Mouse (Mus musculus): ENCODE measurements around the gene Klhl7. TPM values are rescaled to one million over a fixed set of nuclear protein-coding genes. Genes with fewer than 3 reads are reported as not detected.

The Klhl7 gene
- total and polyA plus RNA-seq, 2 experiments from 2014 or later, result 47.1 to 55.3 TPM

GRCm38 (mm10) chr5:24152199-24152598, 51.8 kb downstream of the Klhl7 start:
- TF ChIP-seq EP300 (IDR thresholded peaks at IDR 0.05; ENCODE audit: low read depth) (no peak), CTCF (IDR thresholded peaks at IDR 0.05; ENCODE audit: low read depth) (no peak)
- no peak for DNase-seq (ENCODE audit: low spot score)
- no peak overlapping the region for H3K4me2 ChIP-seq (ENCODE audit: low read depth, low read length)
- H3K4me1 ChIP-seq (ENCODE audit: control insufficient read depth, insufficient read depth), result no peaks in the 10 kb centered on the region
- no peak overlapping the region for H3K9ac ChIP-seq (replicated peaks; ENCODE audit: low read depth, low read length)
- H3K9me3 ChIP-seq (replicated peaks; ENCODE audit: control insufficient read depth, low read length), result no peaks in the 10 kb centered on the region
- no peak overlapping the region for H3K4me3 ChIP-seq (ENCODE audit: low read depth, low read length)
- peaks cover 34% of the 10 kb centered on the region for H3K36me3 ChIP-seq (replicated peaks; ENCODE audit: control insufficient read depth, insufficient read depth, low read length)
- no peaks in the 10 kb centered on the region for H3K27me3 ChIP-seq (ENCODE audit: control insufficient read depth, insufficient read depth, low read length)
- ATAC-seq (ENCODE audit: insufficient read depth, low read depth), result no peak
- no peak overlapping the region for H3K27ac ChIP-seq (ENCODE audit: low read depth)

GRCm38 (mm10) chr5:24156774-24157173, 56.4 kb downstream of the Klhl7 start:
- peaks cover 35% of the 10 kb centered on the region for H3K36me3 ChIP-seq (replicated peaks; ENCODE audit: control insufficient read depth, insufficient read depth, low read length)
- H3K4me2 ChIP-seq (ENCODE audit: low read depth, low read length), result no peak overlapping the region
- no peak for DNase-seq (ENCODE audit: low spot score)
- no peak overlapping the region for H3K27ac ChIP-seq (ENCODE audit: low read depth)
- H3K4me1 ChIP-seq (ENCODE audit: control insufficient read depth, insufficient read depth), result no peaks in the 10 kb centered on the region
- TF ChIP-seq EP300 (IDR thresholded peaks at IDR 0.05; ENCODE audit: low read depth), result no peak
- TF ChIP-seq CTCF (IDR thresholded peaks at IDR 0.05; ENCODE audit: low read depth), result no peak
- 90% methylated on average over 6 of the region's 6 CpGs for WGBS
- no peak overlapping the region for H3K4me3 ChIP-seq (ENCODE audit: low read depth, low read length)
- H3K27me3 ChIP-seq (ENCODE audit: control insufficient read depth, insufficient read depth, low read length), result no peaks in the 10 kb centered on the region
- no peak overlapping the region for H3K9ac ChIP-seq (replicated peaks; ENCODE audit: low read depth, low read length)
- ATAC-seq (ENCODE audit: insufficient read depth, low read depth), result no peak
- no peaks in the 10 kb centered on the region for H3K9me3 ChIP-seq (replicated peaks; ENCODE audit: control insufficient read depth, low read length)

GRCm38 (mm10) chr5:24164789-24165445, 64.5 kb downstream of the Klhl7 start, which contains the start of gene Nupl2:
Gene Nupl2 (plus strand): TSS chr5:24164963.
- peak within 1 kb of the TSS; percentile 89 for H3K4me2 ChIP-seq (ENCODE audit: low read depth, low read length)
- no peaks in the 10 kb centered on the region for H3K27me3 ChIP-seq (ENCODE audit: control insufficient read depth, insufficient read depth, low read length)
- under 1% methylated on average over 52 of the region's 52 CpGs for WGBS
- peaks cover 5% of the 10 kb centered on the region; the same call in 1 of the 2 replicates for H3K4me1 ChIP-seq (ENCODE audit: control insufficient read depth, insufficient read depth)
- H3K4me3 ChIP-seq (ENCODE audit: low read depth, low read length), result peak within 1 kb of the TSS; percentile 90
- peak within 1 kb of the TSS; percentile 62 for H3K27ac ChIP-seq (ENCODE audit: low read depth)
- no peaks in the 10 kb centered on the region for H3K9me3 ChIP-seq (replicated peaks; ENCODE audit: control insufficient read depth, low read length)
- peak within 1 kb of the TSS; percentile 95 for H3K9ac ChIP-seq (replicated peaks; ENCODE audit: low read depth, low read length)
- DNase-seq (ENCODE audit: low spot score) (peak; percentile 92), ATAC-seq (ENCODE audit: insufficient read depth, low read depth) (peak; percentile 100)
- TF ChIP-seq EP300 (IDR thresholded peaks at IDR 0.05; ENCODE audit: low read depth) (no peak), CTCF (IDR thresholded peaks at IDR 0.05; ENCODE audit: low read depth) (no peak)
- peaks cover 20% of the 10 kb centered on the region for H3K36me3 ChIP-seq (replicated peaks; ENCODE audit: control insufficient read depth, insufficient read depth, low read length)

GRCm38 (mm10) chr5:24167263-24167662, 66.9 kb downstream of the Klhl7 start:
- WGBS, result 40% methylated on average over 5 of the region's 5 CpGs
- no peak overlapping the region for H3K4me2 ChIP-seq (ENCODE audit: low read depth, low read length)
- no peaks in the 10 kb centered on the region for H3K9me3 ChIP-seq (replicated peaks; ENCODE audit: control insufficient read depth, low read length)
- H3K4me1 ChIP-seq (ENCODE audit: control insufficient read depth, insufficient read depth), result peaks cover 5% of the 10 kb centered on the region; the same call in 1 of the 2 replicates
- no peak overlapping the region for H3K9ac ChIP-seq (replicated peaks; ENCODE audit: low read depth, low read length)
- no peak for ATAC-seq (ENCODE audit: insufficient read depth, low read depth)
- peaks cover 31% of the 10 kb centered on the region for H3K36me3 ChIP-seq (replicated peaks; ENCODE audit: control insufficient read depth, insufficient read depth, low read length)
- TF ChIP-seq EP300 (IDR thresholded peaks at IDR 0.05; ENCODE audit: low read depth) (no peak), CTCF (IDR thresholded peaks at IDR 0.05; ENCODE audit: low read depth) (peak; percentile 53)
- no peak overlapping the region for H3K4me3 ChIP-seq (ENCODE audit: low read depth, low read length)
- H3K27ac ChIP-seq (ENCODE audit: low read depth), result no peak overlapping the region
- H3K27me3 ChIP-seq (ENCODE audit: control insufficient read depth, insufficient read depth, low read length), result no peaks in the 10 kb centered on the region
- no peak for DNase-seq (ENCODE audit: low spot score)

- Histone ChIP-seq H3K9ac (replicated peaks; ENCODE audit: low read depth, low read length) (no peak overlapping the region), H3K9me3 (replicated peaks; ENCODE audit: control insufficient read depth, low read length) (no peaks in the 10 kb centered on the region), H3K4me2 (ENCODE audit: low read depth, low read length) (no peak overlapping the region), H3K27ac (ENCODE audit: low read depth) (no peak overlapping the region), H3K27me3 (ENCODE audit: control insufficient read depth, insufficient read depth, low read length) (no peaks in the 10 kb centered on the region), H3K4me1 (ENCODE audit: control insufficient read depth, insufficient read depth) (peaks cover 5% of the 10 kb centered on the region; the same call in 1 of the 2 replicates), H3K36me3 (replicated peaks; ENCODE audit: control insufficient read depth, insufficient read depth, low read length) (peaks cover 47% of the 10 kb centered on the region), H3K4me3 (ENCODE audit: low read depth, low read length) (no peak overlapping the region)
- WGBS, result 91% methylated on average over 6 of the region's 6 CpGs
- DNase-seq (ENCODE audit: low spot score) (no peak), ATAC-seq (ENCODE audit: insufficient read depth, low read depth) (no peak)
- no peak for TF ChIP-seq CTCF (IDR thresholded peaks at IDR 0.05; ENCODE audit: low read depth)
- no peak for TF ChIP-seq EP300 (IDR thresholded peaks at IDR 0.05; ENCODE audit: low read depth)
These were observed 69.5 kb downstream of the Klhl7 start for GRCm38 (mm10) chr5:24169881-24170280.

- no peak overlapping the region for H3K27ac ChIP-seq (ENCODE audit: low read depth)
- peaks cover 60% of the 10 kb centered on the region for H3K36me3 ChIP-seq (replicated peaks; ENCODE audit: control insufficient read depth, insufficient read depth, low read length)
- H3K4me1 ChIP-seq (ENCODE audit: control insufficient read depth, insufficient read depth), result no peaks in the 10 kb centered on the region
- H3K4me2 ChIP-seq (ENCODE audit: low read depth, low read length), result no peak overlapping the region
- H3K27me3 ChIP-seq (ENCODE audit: control insufficient read depth, insufficient read depth, low read length), result no peaks in the 10 kb centered on the region
- ATAC-seq (ENCODE audit: insufficient read depth, low read depth) (no peak), DNase-seq (ENCODE audit: low spot score) (no peak)
- H3K9me3 ChIP-seq (replicated peaks; ENCODE audit: control insufficient read depth, low read length), result no peaks in the 10 kb centered on the region
- no peak overlapping the region for H3K4me3 ChIP-seq (ENCODE audit: low read depth, low read length)
- no peak overlapping the region for H3K9ac ChIP-seq (replicated peaks; ENCODE audit: low read depth, low read length)
- no peak for TF ChIP-seq EP300 (IDR thresholded peaks at IDR 0.05; ENCODE audit: low read depth)
- TF ChIP-seq CTCF (IDR thresholded peaks at IDR 0.05; ENCODE audit: low read depth), result no peak
These were observed 71.7 kb downstream of the Klhl7 start for GRCm38 (mm10) chr5:24172092-24172491.

Measured in heart, postnatal 0 days (tissue).